Mouse (Mus musculus): ENCODE data around the gene Cdhr2.
A peak's percentile ranks its signal among the peaks of the same experiment; 100 is the strongest.

Cdhr2 gene

DNA sequence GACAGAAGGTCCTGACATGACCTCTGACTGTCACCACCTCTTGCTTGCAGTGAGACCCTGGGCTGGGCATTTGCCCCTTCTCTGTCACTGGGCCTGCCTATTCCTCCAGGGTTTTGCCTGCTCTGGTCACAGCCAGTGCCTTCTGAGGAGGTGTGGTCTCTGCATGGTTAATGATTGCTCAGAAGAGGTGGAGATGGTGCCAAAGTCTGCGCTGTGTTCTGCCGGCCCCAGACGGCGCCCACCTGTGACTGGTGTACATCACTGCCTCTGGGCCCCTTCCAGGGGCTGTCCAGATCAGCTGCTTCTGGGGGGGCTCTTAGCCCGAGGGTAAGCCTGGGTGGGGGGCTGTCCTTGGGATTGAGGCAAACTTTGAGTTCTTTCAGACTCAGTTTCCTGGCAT, at the start of gene Cdhr2:
Cdhr2 (plus strand) TSS at position 219 of the 400 bp plus-strand sequence.
- DNase-seq (ENCODE audit: low spot score) = no peak

- no peak for DNase-seq (ENCODE audit: low spot score)
These were observed 40.4 kb upstream of the Cdhr2 start for GRCm38 (mm10) chr13:54660877-54661276.

DNA sequence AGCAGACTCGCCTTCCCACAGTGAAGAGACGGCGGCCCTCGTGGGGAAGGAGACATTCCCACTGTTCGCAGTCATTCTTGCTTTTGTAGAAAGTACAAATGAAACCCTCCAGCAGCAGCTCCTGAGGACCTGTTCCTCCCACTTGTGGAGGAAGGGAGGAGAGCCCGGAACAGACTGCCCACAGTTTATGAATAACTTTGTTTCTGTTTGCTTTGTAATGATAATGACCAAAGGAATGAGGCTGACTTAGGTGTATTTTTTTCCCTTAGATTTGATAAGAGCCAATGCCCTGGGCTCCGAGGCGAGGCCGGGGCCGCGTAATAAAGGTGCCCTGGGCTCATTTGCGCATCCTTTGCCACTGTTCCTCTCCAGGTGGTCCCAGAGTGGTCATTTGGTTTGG, 39.9 kb upstream of the Cdhr2 start:
- DNase-seq (ENCODE audit: low spot score) = no peak

- DNase-seq (ENCODE audit: low spot score) = no peak
These were observed 37.3 kb upstream of the Cdhr2 start for GRCm38 (mm10) chr13:54663999-54664398.

- no peak for DNase-seq (ENCODE audit: low spot score)
These were observed 36.8 kb upstream of the Cdhr2 start for GRCm38 (mm10) chr13:54664509-54664908.

GRCm38 (mm10) chr13:54665062-54665461, 36.2 kb upstream of the Cdhr2 start:
- DNase-seq (ENCODE audit: low spot score) = no peak

DNA sequence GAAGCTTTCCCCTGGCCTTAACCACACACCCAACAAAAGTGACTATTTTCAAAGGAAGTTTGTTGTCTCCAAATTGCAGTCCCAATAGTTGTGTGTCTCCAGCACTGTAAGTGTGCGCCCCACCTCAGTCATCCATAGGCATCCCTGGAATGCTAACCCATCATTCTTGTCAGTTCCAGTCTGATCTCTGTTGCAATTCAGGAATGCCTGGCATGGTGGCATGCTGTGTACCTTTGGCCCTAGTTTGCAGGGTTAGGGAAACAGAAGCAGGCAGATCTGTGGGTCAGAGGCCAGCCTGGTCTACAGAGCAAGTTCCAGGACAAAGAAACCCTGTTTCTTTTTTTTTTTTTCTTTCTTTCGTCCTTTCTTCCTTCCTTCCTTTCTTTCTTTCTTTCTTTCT, 30.8 kb upstream of the Cdhr2 start:
- no peak for DNase-seq (ENCODE audit: low spot score)

GRCm38 (mm10) chr13:54675895-54676590, 25.2 kb upstream of the Cdhr2 start:
- no peak for DNase-seq (ENCODE audit: low spot score)

- DNase-seq (ENCODE audit: low spot score) = no peak
These were observed 23.0 kb upstream of the Cdhr2 start for GRCm38 (mm10) chr13:54678263-54678662.

GRCm38 (mm10) chr13:54680184-54680853, 20.9 kb upstream of the Cdhr2 start:
- DNase-seq (ENCODE audit: low spot score) = no peak

DNA sequence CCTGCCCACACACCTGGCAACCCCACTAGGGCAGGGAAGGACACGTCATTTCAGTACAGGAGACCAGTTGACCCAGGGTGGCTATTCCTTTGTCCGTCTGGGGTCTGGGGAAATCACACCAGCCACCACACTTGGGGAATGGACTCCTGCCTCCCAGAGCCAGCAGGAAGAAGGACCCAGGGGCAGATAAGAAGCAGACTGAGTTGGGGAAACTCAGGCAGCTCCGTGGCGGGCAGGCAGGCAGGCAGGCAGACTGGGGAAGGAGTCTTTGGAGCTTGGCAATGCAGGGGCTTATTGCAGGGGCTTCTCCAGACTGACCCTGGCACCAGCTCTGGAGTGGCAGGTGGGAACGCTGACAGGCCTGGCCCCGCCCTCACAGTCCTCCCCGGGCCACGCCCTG, 20.0 kb upstream of the Cdhr2 start:
- no peak for DNase-seq (ENCODE audit: low spot score)

DNA sequence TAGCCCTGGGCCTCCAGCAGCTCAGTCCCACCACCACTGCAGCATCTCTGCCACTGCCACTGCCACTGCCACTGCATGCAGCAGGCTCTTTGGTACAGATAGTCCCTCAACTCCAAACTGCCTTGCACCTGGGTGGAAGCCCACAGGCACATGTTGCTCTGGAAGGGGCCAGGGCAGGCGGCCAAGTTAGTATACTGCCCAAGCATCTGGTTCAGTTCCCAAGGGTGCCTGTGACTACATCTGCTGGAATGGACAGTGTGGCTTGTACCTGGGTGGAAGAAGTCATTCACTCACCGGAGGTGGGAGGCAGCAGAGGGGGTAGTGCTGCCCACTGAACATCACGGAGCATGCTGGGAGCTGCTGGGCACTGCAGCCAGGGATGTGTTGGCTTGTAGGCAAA, 18.0 kb upstream of the Cdhr2 start:
- DNase-seq (ENCODE audit: low spot score) = no peak

DNA sequence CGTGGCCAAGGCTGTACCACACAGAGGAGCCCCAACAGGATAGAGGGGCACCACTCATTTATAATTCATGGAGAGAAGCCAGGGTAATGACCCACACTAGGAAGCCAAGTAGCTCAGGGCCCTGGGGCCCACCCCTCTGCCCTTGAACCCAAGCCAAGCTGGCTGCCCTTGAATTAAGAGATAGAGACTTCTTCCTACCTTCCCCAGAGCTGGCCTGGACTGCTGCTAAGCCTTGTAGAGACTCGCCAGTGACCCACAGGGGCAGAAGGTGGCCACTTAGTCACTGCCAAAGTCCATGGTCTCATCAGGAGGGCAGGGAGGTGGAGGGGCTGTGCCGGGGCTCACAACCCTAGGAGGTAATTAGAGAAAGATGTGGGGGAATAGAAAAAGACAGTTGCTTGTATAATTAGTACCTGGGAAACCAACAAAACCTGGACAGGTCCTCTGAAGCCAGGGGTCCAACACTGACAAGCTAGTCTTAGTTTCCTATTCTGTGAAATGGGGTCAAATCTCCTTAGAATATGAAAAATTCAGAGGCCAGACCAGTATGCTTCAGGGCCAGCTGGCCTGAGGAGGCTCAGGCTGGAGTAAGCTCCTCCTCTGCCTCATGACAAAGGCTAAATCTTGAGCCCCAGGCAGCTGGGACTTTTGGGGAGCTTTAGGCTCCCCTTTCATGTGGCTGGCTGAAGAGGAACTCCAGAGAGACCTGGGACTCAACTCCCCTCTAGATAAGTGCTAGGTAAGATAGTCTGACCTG, 16.9 kb upstream of the Cdhr2 start:
- DNase-seq (ENCODE audit: low spot score) = no peak

- DNase-seq (ENCODE audit: low spot score) = no peak
These were observed 16.1 kb upstream of the Cdhr2 start for GRCm38 (mm10) chr13:54685174-54685573.

DNA sequence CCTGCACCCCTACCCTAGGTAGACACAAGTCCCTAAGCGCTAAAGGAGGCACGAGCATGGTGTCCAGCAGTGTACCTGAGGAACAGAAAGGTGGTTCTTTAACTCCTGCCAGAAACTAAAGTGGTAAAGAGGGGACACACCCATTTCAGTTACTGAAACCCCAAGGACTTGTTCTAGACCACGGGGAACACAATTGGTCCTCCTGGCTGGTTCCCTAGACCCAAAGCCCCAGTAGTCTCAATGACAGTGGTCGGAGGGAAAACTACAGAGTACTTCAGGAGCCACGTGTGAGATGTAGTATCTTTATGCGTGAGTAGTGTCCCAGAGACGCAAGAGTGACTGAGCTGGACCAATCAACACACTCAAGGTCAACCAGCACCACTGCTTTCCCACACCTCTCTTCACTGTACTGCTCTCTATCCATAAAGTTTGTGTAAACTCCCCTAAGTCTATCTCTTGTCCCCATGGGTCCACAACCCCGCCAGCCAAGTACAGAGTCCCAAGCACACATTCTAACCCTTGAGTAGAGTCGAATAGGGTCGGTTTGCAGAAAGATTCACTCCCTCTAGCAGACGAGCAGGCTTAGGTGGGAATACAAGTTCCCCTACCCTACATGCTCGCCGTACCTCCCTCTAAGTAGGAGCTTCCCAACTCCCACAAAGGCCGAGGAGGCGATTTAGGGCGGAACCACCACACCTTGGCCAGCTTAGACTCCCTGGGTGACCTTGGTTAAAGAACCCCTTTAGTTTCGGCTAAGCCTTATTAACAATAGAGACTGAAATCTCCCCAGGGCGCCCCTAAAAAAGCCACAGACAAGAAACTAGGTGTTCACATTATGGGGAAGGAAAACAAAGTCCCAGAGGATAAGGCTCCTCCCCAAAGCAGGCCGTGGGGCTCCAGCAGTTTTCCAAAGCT, 14.9 kb upstream of the Cdhr2 start:
- DNase-seq (ENCODE audit: low spot score) = no peak

DNA sequence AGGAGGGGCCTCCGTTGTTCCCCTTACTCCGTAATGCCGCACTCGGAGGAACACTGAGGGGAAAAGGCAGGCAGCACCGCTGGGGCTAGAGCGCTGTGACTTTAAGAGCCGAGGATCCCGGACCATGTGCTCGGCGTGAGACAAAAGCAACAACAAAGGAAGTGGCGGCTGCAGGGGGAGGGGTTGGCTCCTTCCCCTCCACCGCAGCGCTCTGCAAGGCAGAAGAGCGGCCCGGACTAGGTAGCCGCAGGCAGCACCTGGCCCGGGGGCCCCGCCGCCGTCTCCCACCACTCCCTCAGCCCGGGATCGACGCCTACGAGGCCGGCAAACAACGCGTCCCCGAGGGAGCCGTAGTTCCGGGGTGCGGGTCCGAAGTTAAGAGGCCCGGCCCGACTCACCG, 14.2 kb upstream of the Cdhr2 start:
- peak; percentile 92 for DNase-seq (ENCODE audit: low spot score)

DNA sequence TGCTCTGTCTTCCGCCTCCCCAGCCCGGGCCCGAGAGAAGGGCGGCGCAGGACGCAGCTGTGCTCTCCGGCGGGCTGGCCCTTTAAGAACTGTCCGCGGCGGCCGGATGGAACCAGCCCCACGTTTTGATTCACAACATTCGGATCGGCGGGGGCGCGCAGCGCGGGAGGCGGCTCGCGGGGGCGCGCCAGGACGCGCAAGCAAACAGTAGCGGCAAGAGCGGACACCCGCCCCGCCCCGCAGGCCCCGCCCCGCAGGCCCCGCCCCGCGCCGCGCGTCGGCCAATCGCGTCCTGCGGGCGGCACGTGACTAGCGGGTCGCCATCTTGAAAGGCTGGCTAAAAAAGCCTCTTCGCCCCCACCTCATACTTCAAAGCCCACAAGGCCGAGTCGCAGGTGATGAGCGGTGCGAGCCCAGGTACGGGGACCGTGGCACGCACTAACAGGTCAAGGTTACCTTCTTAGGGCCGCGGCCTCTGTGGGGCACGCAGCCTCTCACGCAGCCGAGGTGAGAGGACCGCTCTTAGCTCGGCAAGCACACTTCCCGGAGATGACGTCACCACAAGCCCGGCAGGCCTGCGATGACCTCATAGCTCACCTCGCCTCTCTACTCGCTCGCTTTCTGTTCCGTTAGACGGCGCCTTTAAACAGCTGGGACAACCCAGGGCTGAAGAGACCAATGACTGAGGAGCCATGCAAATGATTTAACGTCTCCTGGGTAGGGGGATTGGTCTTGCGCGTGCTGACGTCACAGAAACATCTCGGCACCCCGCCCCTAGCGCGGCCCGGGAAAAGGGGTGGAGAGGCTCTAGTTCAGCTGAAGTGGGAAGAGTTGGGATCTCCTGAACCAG, 13.5 kb upstream of the Cdhr2 start:
- DNase-seq (ENCODE audit: low spot score) = peak; percentile 98

DNA sequence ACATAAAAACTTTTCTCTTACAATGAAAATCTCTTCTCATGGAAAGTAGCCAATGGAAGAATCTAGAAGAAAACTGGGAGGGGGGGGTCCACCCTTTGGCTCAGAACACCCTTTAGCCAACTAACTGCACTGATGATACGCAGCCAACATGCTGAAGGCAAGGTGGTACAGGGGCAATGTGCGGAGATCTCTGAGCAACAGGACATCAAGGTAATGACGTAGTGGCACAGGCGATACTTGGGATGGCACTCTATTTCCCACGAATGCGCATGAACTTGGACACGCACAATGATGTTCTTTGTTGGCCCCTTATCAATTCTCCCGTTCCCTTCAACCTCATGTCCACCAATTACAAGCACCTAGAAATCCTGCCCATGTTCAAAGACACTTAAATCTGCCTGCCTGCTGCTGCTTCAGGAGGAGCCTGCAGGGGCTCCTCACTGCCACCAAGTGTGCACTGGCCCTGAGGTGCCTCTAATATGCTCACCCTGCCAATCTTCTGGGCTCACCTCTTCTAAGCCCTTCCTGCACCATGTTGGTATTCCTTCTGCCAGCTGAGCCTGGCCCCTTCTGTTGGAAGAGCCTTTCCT, 11.0 kb upstream of the Cdhr2 start:
- DNase-seq (ENCODE audit: low spot score) = no peak

GRCm38 (mm10) chr13:54691737-54692136, 9.5 kb upstream of the Cdhr2 start:
- DNase-seq (ENCODE audit: low spot score) = peak; percentile 36

- DNase-seq (ENCODE audit: low spot score) = peak; percentile 31
These were observed 8.3 kb upstream of the Cdhr2 start for GRCm38 (mm10) chr13:54692711-54693557.

Measured in T-cell, adult 2 months (primary cell).